Mouse (Mus musculus): ENCODE data around the gene Gm5891.
"Not testable (repeated sequence)": the region's sequence is repeated elsewhere in the genome, so short reads cannot be mapped to it uniquely, and the experiment has no call there.

Gm5891 gene

DNA sequence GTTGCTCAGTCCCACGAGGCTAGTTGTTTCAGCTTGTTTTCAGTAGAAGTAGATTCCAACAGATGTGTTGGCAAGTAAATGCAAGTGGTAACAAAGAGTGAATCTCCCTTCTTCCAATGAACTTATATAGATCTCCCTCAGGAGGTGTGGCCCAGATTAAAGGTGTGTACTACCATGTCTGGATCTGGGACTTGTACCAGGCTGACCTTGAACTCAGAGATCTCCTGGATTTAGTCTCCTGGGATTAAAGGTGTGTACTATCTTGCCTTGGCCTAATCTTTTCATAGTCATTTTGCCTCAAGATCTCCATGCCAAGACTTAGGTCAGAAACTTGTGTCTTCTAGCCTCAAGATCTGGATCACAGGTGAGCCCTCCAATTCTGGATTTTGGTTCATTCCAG is at the start of gene Gm5891:
Gm5891 (minus strand) TSS at position 101 of the 400 bp plus-strand sequence.
- not testable (repeated sequence) for DNase-seq (ENCODE audit: low spot score)
